Mouse (Mus musculus) kidney, adult 18-20 months (tissue): ENCODE results near the gene Tmem100.

Source experiments
- DNase-seq: peaks from one replicate; pipeline ENCODE4 v3.0.0; 2021

The Tmem100 gene

DNA sequence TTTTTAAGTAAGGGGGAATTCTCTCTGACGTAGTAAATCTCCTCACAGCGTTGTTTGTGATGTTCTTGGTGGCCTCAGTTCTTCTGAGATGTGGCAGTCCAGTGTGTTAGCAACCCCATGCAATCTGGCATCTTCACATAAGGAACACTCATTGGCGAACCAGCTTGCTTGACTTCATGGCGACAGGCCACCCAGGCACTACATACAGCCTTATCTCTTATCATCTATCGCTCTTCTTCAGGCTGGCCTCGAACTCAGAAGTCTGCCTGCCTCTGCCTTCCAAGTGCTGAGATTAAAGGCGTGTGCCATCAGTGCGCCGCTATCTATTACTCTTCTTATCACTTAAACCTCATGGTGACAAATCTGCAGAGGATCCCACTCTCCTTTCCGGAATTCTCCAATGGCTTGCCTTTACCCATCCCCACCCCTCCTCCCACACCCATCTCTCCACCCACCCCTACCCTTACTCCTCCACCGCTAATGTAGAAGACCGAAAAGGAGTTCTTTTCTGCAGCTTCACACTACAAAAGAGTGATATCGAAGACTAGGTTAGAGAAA is at the start of gene Tmem100:
Gene Tmem100, plus strand, starts transcription at position 508 of the 558 bp plus-strand sequence.
- no peak for DNase-seq

DNA sequence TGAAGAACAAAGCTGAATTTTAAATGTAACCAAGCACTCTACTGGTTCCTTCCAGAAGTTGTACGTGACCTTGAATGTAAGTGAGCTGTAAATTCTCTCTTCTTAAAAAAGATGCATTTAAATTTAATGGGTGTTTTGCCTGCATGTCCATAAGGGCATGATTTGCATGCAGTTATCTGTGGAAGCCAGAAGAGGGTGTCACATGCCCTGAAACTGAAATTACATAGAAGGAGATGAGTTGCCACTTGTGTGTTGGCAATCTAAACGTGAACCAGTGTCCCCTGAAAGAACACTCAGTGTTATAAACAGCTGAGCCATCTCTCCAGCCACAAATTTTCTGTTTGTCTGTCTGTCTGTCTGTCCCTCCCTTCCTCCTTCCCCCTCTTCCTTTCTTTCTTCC is 47.2 kb upstream of the Tmem100 start:
- no peak for DNase-seq

DNA sequence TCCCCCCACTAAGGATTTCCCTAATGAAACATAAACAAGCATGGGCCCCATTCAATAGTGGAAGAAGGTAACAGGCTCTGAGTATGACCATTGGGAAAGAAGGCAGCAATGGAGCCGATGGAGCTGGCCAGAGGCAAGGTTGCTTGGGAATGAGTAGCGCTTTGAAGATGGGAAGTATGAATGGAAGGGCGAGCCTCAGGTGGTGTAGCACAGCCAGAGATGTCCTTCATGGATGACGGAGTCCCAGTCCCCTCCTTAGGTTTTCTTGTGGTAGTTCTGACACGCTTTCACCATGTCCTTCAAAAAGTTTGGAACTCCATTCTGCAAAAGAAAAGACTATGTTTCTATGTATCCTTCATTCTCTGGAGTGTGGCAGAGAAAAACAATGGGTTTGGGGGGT is 45.7 kb upstream of the Tmem100 start:
- DNase-seq = no peak

DNA sequence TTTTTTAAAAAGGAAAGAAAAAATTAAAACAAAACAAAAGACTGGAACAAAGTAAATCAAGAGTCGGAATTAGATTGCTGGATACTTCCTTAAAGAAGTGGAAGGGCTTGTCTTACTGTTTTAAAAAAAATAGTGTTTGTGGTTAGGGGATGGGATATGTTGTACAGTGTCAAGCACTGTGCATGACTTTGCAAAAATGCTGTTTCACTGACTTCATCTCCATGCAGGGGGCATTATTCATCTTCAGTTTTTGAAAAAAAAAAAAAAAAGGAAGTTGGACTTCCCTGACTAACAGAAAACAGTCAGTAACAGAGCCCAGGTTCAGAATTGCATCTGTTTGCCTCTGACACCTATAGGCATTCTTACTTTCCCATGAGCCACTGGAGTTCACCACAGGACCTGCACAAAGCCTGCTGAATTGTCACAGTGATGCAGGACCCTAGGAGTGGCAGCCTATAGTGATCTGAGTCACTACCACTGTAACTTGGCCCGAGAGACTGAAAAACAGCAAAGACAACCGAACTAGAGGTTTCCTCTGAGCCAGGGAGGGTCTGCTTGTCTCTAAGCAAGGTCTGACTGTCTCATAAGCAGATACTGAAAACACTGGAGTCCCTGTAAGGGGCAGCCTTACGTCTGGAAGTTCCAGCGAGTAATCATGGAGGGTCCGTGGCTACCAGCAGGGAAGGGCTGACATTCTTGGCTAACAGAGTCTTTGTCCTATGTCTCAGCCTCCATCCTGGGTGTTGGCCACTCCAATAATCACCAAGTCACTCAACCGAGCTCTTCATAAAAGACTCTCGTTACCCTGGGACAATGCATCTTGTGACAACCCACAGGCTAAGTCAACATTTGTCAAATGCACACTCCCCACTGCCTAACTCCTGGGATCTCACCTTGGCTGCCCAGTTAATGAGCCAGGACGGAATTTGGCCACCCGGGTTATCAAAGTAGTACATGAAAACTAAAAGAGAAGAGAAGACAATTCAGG is 44.7 kb upstream of the Tmem100 start:
- no peak for DNase-seq

DNA sequence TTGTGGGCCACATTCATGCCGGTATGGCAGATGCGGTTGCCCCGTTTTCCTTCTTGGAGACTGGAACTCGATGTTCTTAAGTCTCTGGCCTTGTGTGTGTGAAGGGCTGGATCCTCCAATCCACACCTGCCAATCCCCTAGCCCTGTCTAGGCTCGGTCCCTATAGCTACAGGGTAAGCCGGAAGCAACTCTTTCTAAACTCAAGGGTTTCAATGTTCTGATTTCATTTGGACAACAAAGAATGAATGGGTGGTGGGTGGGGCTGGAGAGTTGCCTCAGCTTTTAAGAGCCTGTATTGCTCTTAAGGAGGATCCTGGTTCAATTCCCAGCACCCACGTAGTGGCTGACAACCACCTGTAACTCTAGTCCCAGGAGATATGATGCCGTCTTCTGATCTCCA is 43.6 kb upstream of the Tmem100 start:
- DNase-seq = no peak

DNA sequence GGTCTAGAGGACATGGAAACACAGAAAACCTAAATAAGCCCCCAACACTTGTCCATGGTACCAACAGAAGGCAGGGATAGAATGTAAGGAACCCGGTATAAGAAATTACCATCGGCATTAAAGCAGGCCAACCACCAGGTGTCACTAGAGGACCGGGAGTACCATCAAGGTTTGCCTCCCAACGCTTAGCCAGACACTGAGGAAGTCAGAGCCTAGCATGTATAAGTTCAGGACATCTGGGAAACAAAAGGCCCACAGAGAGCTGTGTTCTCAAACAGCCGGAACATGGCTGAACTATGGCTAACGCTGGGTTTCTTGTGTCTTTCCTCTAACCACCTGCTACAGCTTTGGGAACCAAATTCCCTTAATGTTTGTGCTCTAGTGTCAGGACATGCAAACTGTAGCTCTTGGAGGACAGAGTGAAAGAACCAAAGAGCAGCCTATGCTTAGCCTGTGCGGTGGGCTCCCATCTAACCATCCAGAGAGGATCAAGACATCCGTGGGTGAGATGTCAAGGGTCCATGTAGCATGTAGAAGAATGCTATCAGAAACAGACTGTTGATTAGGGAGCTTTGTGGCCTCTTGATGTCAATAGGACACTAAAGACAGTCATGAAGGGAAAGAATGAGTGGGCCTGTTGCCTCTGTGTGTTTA is 41.1 kb upstream of the Tmem100 start:
- peak; percentile 71 for DNase-seq

DNA sequence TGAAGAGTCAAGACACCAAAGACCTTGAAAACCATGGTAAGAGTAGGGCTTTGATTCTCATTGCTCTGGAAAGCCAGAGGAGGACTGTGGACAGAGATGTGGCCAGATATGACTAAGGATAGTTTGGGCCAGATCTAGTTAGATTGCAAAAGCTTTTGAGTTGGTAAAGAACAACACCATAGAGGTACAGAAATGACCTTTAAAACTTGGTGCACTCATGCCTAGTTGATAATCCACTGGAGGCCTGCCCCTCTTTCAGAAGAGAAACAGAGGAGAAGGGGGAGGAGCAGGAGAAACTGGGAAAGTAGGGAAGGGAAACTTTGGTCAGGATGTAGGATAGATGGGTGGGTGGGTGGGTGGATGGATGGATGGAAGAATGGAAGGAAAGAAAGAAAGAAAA is 38.5 kb upstream of the Tmem100 start:
- no peak for DNase-seq

DNA sequence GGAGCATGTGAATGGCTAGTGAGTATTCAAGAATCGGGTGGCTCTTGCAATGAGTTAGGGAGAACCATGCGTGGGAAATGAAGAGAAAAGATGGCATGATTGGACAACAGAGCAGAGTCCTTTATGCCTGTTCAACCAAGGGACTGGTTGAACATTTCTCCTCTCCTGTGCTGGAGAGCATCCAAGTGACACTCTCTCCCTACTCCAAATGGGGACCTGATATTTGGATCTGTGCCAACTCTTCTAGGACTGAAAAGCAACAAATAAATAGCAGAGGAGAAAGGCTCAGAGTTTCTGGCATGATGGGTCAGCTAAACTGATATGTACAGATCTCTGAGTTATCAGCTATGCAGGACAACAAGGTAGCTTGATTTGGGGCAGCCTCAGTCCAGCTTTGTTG is 35.4 kb upstream of the Tmem100 start:
- DNase-seq = no peak

DNA sequence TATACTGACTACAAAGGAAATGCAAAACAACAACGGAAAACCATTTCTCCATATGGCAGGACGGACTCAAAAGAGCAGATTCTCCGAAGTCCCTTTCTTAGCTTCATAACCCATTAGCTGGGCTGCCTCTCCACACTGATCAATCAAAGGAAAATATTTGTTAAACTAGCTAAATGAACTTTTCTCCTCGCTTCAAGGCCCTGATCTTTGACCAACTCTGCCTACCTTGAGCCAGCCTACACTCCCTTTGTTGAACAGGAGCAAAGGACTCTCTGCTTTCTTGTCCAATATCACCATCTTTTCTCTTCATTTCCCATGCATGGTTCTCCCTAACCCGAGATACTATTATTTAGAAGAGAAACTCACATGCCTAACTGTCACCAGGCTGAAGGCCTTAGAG is 34.6 kb upstream of the Tmem100 start:
- no peak for DNase-seq

DNA sequence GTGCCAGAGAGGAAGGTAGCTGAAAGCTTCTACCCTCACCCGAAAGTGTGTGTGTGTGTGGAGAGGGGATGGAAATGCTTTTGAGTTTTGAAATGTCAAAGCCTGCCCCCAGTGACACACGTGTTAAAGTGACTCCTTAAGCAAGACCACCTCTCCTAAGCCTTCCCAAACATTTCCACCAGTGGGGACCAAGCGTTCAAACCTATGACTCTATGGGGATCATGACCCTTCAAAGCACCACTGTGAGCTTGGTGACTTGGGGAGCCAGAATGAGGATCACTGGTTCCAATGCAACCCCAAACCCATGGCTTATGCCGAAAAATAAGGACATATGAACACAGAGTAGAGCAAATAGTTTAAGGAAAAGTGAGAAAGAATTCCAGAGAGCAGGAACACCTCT is 33.7 kb upstream of the Tmem100 start:
- no peak for DNase-seq

DNA sequence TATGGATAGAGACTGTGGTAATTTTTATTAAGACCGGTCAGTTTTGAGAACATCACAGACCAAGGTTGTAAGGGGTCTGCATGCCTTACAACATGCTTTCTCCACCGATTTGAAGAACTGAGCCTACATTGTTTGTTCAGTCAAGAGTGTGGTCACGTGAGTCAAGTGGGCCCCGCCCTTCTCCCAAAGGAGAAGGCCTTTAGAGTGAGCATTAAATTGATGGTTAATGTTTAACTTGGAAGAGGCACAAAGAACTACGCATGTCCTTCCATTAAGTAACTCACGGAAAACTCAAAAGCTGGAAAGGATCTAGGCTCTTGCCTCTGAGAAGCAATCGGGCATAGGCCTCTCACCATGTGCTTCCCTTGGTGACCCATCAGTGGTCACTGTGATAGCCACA is 33.3 kb upstream of the Tmem100 start:
- DNase-seq = peak; percentile 42

DNA sequence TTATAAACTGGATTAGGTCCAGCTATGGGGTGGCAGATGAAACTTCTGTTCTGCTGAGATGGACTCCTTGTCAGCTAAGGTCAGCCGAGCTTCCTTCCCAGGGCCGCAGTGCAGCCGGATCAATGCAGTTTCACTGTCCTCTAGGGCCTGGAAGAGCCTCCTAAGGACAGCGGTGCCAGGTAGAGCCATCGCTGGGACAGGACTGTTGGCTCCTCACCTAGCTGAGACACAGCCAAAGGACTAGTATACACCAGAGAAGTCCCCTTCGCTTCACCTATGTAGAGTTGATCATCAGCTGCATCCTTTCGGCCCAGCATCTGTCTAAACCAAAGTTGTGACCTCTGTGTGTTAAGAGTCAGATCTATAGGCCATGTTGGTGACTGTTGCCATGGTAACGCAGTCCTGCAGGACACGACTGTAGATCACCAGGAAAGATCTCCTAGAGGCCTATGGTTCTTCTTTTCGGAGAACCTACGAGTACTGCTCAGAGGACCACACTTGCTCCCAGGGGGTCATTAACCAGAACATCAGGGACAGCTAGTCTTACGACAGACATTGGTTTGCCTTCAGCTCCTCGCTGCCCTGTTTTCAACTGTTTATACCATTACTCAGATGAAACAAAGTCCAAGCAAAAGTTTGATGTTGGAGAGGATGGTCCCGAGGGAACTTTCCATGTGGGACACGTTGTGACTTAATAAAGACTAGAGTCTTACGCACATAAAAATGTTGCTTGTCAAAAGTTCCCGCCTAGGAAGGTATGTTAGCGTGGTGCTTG is 31.0 kb upstream of the Tmem100 start:
- DNase-seq = no peak

DNA sequence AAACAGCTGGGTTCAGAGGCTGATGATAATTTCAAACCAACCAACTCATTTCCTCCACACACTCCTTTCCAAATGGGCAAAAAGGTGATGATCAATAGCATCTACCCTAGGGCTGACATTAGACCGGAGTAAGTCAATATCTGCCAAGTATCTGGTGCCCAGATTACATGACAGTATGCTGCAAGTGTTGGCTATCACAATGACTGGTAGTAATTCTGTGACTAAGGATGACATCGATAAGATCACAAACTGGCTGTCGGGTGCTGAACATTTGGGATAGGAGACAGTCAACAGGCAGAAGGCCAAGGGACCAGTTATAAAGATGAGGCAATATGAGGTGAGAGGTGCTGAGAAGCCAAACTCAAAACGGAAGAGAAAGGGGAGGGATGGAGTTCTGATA is 29.5 kb upstream of the Tmem100 start:
- DNase-seq = no peak

DNA sequence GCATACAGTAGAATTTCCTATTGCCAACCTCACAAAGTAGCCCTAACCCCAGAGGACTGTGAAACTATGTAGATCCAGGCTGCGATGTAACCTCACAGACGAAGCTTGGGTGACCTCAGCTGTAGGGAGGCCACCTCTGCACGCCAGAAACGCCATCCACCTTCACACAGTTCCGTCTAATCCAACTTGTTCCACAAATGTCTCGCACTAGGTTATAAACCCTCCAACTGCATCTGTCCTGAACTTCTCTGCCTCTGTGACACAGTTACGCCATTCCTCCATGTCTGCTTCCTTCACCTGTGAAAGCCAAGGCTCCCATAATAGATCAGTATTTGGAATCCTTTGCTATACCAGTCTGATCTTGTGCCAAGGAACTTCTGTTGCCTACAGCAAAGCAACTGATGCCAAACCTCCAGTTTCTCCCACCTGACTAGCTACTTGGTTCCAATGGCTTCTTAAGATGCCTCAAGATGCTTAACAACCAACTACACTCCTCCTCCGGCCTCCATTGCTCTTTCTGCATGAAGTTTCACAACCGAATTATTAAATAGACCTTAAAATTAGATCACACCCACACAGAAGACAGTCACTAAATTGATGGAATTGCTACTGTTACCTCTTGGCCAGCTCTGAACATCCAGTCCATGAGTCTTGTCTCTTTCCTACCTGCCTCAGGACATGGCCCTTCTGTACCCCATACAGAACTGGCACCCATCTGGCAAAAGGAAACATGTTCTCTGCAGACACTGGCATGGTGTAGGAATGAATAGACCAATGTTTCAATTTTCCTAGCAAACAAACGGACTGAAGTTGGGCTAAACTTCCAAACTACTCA is 28.5 kb upstream of the Tmem100 start:
- no peak for DNase-seq

DNA sequence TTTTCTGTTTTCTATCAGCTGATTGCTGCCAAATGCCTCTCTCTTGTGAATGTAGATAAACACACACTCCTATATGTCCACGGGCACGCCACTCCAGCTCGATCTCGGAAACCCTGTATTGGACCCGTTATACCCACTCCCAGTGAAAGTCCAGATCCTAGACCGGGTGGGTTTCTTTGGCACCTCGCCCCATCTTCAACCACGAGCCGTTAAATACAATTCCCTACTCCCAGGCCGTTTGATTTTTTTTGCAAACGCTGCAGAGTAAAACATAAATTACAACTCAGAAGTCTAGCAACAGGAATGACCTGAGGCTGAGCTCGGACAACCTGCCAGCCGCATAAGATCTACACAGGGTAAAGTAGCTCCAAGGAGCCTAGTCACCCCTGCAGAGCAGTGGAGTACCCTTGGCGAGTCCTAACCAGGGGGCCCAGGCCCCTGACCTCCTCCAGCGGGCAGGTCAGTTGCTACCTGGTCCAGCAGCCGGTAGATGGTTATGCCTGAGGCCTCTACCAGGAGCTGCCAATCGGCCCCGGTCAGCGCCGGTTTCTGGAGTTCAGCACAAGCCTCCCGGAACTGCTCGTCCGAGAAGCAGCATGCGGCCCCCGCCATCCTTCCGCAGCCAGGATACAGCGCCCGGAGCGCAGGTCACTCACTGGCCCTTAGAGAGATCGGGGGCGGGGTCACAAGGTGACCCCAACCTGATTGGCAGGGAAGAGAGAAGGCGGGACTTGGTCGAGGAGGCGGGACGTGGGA is 27.7 kb upstream of the Tmem100 start, which contains the start of gene Pctp:
Gene Pctp, minus strand, starts transcription at position 664 of the 756 bp plus-strand sequence.
- peak; percentile 91 for DNase-seq

DNA sequence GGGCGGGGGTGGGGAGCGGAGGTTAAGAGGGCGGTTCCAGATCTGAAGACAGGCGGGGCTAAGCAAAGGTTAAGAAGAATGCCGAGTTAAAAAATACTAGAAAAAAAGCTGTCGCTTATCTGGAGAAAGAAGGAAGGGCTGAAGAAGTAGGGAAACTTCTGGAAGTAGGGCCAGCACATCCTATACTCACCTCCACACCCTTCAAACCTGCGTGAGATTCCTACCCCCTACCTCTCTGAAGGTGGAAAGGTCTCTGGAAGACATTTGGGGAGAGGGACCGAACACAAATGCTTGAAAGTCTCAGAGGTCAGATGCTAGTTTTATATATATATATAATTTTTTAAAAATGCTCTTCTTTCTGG is 27.2 kb upstream of the Tmem100 start:
- DNase-seq = no peak

DNA sequence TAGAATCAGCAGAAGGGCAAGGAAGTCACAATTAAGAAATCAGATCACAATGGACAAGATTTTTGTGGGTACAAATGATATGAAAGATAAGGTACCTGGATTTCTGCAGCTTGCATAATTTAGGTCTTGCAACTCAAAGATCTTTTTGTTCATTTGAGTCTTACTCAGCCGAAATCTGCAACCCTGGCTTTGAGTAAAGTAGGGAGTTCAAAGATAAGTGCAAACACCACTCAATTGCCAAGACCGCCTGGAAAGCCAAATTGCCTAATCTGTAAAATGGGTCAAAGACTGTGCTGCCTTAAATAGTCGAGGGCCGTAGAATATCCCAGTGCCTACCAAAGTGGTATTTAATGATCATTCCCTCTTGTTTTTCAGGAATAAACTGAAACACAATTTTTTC is 26.8 kb upstream of the Tmem100 start:
- no peak for DNase-seq

DNA sequence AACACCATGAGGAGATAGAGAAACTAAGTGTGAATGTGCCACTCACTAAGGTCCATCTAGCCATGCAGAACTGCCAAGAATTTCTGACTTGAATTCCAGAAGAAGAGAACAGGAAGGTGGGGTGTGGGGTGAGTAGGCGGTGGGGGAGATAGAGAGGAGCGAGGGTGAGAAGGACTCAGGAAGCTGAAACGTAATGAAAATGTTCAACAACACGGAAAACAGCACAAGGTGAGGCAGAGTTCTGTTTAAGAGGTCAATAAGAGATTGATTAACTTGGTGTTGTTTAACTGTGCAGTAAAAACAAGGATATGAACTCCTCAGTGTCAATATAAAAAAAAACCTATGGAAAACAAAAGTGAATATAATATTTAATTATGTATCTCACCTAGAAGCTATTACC is 24.0 kb upstream of the Tmem100 start:
- no peak for DNase-seq

DNA sequence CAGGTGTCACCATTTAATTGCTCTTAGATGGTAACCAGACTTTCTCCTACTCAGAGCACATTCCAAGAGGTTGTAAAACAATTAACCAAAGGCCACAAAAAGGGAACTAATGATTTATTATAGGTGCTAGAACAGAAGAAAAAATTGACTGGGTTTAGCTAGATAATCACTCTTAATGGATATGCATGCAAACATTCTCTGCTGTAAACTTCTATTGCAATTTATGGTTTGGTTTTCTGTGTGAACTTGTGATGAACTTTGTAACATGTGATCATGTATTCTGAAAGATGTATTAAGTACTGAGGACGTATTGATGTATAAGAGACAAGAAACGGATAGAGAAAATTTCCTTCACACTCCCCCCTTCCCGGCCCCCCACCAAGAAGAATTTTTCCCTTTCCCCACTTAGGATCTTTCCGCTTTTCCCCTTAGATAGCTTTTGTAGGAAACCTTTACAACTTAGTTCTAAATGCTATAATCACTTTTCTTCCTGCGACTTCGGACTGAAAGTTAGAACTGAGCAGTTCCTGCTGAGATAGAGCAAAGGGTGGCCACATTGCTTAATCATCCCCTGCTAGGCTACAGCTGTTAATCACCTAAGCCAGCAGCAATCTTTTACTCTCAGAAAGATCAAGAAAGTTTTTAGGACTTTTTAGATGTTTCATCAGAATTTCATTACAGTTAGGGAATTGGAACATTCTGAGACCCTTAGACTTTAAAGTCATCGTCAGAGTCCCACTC is 22.2 kb upstream of the Tmem100 start:
- DNase-seq = no peak

DNA sequence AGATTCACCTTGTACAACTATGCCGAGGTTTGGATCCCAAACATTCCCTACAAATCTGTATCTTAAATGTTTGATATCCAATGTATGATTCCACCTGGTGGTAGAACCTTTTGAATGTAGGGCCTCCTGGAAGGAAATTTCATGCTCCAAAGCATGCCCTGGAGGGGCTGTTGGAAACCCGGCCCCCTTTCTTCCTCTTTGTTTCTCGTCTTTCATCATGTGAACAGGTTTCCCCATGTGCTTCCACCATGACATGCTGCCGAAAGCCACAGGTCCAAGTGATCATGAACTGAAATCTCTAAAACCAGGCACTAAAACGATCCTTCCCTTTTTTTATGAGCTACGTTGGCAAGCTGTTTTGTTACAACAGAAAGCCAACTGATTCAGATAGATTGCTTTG is 16.5 kb upstream of the Tmem100 start:
- no peak for DNase-seq

DNA sequence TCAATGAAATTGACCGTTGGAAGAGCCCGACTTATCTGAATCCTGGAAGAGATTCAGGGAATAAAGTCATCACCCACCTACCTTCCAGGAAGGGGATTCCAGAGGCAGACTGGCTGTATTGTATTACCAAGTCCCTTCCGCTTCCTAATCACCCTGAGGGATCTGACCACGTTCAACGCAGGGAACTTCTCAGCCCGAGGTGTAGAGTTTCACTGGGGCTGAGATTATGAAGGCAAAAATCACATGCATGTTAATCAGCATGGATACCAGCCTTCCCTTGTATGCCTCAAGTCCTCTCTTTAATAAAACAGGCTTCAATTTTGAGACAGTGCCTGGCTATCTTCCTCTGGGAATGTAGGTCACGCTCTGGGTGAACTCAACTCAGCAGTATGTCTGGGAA is 14.9 kb upstream of the Tmem100 start:
- no peak for DNase-seq
